Mouse (Mus musculus) megakaryocyte, embryonic 14.5 days (primary cell): ENCODE data around the gene Pbx4.

Experiments used
- FLI1 ChIP-seq: IDR thresholded peaks from 2 replicates; pipeline ENCODE4 v1.6.1; 2012; ENCODE audit warnings: low read length, inconsistent platforms, mixed read lengths
- GATA1 ChIP-seq: IDR thresholded peaks from 3 replicates; pipeline ENCODE4 v1.6.1; 2012; ENCODE audit warnings: mixed read lengths, low read length, inconsistent platforms, borderline replicate concordance

- TF ChIP-seq GATA1 = no peak
- TF ChIP-seq FLI1 = no peak
Observed at GRCm38 (mm10) chr8:69876097-69876496, 43.8 kb downstream of the Pbx4 start.
